Mouse (Mus musculus) testis, adult 2 months (tissue): ENCODE data around the gene Psma2.

Experiments used
- CTCF ChIP-seq: fragments of 200-500 bp; IDR thresholded peaks from 2 replicates; pipeline ENCODE4 v1.5.1; 2012; ENCODE audit warnings: low read depth, mild to moderate bottlenecking, inconsistent platforms, low read length, moderate library complexity; ENCODE audit not compliant: control insufficient read depth, insufficient read depth, insufficient replicate concordance
- POLR2A ChIP-seq: fragments of 200-500 bp; IDR thresholded peaks from 2 replicates; pipeline ENCODE4 v1.6.1; 2012; ENCODE audit warnings: low read depth, mild to moderate bottlenecking, inconsistent platforms, low read length, moderate library complexity; ENCODE audit not compliant: control insufficient read depth

GRCm38 (mm10) chr13:14612463-14612862 lies 577 bp upstream of the Psma2 start:
- TF ChIP-seq POLR2A (no peak), CTCF (no peak)
